Mouse (Mus musculus) B cell, adult 67 days (primary cell): ENCODE measurements around the gene Snx20. TPM values are rescaled to one million over a fixed set of nuclear protein-coding genes. Genes with fewer than 3 reads are reported as not detected.

ENCODE experiments used
- total RNA-seq, 2 experiments: library from RNA; stranded (reverse); gene quantifications; 4 replicates each; pipeline ENCODE4 v1.2.4; 2023

Snx20 gene
- total RNA-seq: 100 to 1,000 TPM; 110 to 113 TPM

DNA sequence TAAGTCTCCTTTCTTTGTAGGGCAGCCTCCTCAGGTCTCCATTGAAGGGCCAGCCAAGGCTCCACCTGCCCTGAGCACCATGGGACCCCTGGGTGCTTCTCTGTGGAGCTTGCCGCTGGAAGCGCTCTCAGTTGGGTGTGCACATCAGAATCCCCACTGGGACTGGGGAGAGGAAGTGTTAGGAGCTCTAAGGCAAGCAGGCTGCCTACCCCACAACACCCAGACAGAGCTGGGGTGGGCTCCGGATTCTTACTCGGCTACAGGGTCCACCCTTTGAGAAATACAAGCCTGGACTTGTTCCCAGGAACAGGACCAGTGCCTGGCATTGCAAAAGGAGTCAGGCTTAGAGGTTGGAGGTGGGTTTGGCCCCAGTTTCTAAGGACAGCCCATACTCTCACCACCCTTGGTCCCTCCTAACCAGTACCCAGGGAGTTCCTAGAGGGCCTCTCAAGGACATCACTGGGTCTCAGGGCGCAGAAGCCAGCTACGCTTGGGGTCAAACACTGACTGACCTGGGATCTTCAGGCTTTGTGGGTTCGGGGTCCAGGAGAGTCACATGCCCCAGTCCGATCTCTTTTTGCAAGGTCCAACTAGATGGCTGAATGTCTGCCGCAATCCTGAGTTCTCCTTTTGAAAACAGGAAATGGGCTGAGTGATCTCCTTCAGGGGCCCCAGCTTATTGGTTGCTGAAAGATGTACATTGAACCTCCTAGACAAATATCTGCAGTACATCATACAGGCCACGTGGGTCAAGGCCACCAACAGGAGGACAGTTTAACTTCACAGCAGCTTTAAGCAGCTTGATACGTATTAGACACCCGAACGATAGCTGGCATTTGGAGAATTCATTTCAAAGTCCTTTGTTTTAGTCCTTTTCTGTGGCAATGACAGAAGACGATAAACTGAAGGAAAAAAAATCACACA lies at the start of gene Snx20:
Gene Snx20, minus strand, starts transcription at position 655 of the 924 bp plus-strand sequence.

DNA sequence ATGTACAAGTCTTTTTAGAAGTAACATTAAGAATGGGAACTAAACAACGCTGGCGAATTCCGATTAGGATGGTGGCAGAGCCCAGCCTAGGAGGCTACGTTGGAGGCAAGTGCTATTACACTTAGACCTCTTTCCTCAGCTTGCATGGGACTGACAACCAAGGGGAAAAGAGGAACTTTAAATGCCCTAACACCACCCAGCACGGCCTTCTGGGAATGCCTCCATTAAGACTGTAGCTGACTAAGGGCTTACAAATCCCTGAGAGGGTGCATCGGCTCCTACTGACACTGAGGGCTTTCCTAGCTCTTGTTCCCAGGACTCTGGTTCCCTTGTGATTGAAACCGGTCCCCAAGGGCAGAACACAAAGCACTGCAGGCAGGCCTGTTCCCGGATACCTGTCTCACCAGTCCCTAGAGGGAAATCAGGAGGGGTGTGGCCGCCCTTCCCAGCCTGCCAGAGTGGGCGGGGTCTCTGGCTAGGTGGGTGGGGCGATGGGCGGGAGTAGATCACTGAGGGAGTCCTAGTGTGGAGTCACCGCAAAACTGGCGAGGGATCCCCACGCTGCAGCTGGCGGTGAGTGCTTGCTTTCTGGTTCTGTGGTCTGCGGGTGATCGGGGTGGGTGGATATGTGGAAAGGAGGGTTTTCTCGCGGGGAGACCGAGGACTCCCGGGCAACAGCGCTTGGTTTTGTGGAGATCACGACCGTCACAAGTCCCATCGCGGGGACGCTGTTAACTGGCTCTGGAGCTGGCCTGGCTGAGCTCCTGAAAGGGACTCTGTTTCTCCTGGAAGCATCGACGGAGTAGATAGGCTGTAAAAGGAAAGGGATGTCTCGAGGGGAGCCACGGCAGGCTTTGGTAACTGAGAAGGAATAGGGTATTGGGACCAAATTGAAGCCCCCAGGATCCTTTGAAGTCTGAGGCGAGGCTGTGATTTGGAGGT lies 11.2 kb upstream of the Snx20 start, which contains the start of gene Nod2:
Gene Nod2, plus strand, starts transcription at position 479 of the 942 bp plus-strand sequence.

Other genes with a start within 250 kb of the Snx20 start
- gene Nkd1, start 114.8 kb downstream of the Snx20 start, total RNA-seq: not detected
- gene Nod2, start 11.2 kb upstream of the Snx20 start, total RNA-seq: 1 to 10 TPM; 4.9 to 6.3 TPM
- gene Cyld, start 60.9 kb upstream of the Snx20 start, total RNA-seq: 100 to 1,000 TPM; 104 to 113 TPM